Mouse (Mus musculus): ENCODE measurements around the gene Slco2a1. TPM values are rescaled to one million over a fixed set of nuclear protein-coding genes. Genes with fewer than 3 reads are reported as not detected.

Slco2a1 gene
- total and polyA plus RNA-seq, 3 experiments, result 0.14 TPM; not detected in 2

- TF ChIP-seq ZNF384 (IDR thresholded peaks at IDR 0.05; ENCODE audit: low read depth, low read length), result no peak
- no peak for TF ChIP-seq JUN (IDR thresholded peaks at IDR 0.05; ENCODE audit: insufficient read depth, low read depth, low read length)
- no peak for TF ChIP-seq GABPA (IDR thresholded peaks at IDR 0.05; ENCODE audit: insufficient replicate concordance, low read depth, low read length)
- no peak for TF ChIP-seq MAX (IDR thresholded peaks at IDR 0.05; ENCODE audit: low read length)
- no peaks in the 10 kb centered on the region for H3K36me3 ChIP-seq (replicated peaks in 1 of 2; ENCODE audit: control insufficient read depth in 1 of 2, insufficient read depth in 1 of 2, low read length in 1 of 2)
- H3K27me3 ChIP-seq (replicated peaks), result peaks cover 55% of the 10 kb centered on the region
- no peaks in the 10 kb centered on the region for H3K79me2 ChIP-seq (replicated peaks; ENCODE audit: control insufficient read depth, extremely low read depth, insufficient read depth, poor library complexity, severe bottlenecking)
- no peak overlapping the region for H3K27ac ChIP-seq (ENCODE audit: insufficient read depth, low read depth)
- no peak overlapping the region for H3K4me3 ChIP-seq (replicated peaks in 1 of 3; ENCODE audit: low read depth in 2 of 3, low read length in 2 of 3, poor library complexity in 1 of 3)
- DNase-seq (ENCODE audit: extremely low read depth), result no peak
- no peak overlapping the region for H3K4me2 ChIP-seq (ENCODE audit: insufficient read depth, low read depth, poor library complexity, severe bottlenecking)
- dilution Hi-C loops (cut with MboI; ENCODE audit: extremely low pct_ligation_motif_present, extremely low pct_unique_long_range_greater_than_20kb, low sequenced_read_pairs), result no loop called here
- H3K9me3 ChIP-seq (replicated peaks; ENCODE audit: low read length), result peaks cover 7% of the 10 kb centered on the region
- in situ Hi-C loops (cut with MboI; ENCODE audit: low pct_ligation_motif_present, low pct_unique_long_range_greater_than_20kb, low sequenced_read_pairs), result no loop called here
- H3K9ac ChIP-seq (ENCODE audit: insufficient read depth, low read depth), result no peak overlapping the region
- H3K4me1 ChIP-seq (ENCODE audit: control insufficient read depth in 1 of 2, insufficient read depth in 2 of 2), result no peaks in the 10 kb centered on the region
These were observed 89.7 kb downstream of the Slco2a1 start for GRCm38 (mm10) chr9:103078194-103078691.

GRCm38 (mm10) chr9:103080211-103080610, 91.7 kb downstream of the Slco2a1 start:
- Histone ChIP-seq H3K9ac (ENCODE audit: insufficient read depth, low read depth) (no peak overlapping the region), H3K36me3 (replicated peaks in 1 of 2; ENCODE audit: control insufficient read depth in 1 of 2, insufficient read depth in 1 of 2, low read length in 1 of 2) (no peaks in the 10 kb centered on the region), H3K4me1 (ENCODE audit: control insufficient read depth in 1 of 2, insufficient read depth in 2 of 2) (no peaks in the 10 kb centered on the region), H3K4me2 (ENCODE audit: insufficient read depth, low read depth, poor library complexity, severe bottlenecking) (no peak overlapping the region), H3K9me3 (replicated peaks; ENCODE audit: low read length) (peaks cover 7% of the 10 kb centered on the region), H3K79me2 (replicated peaks; ENCODE audit: control insufficient read depth, extremely low read depth, insufficient read depth, poor library complexity, severe bottlenecking) (no peaks in the 10 kb centered on the region), H3K27me3 (replicated peaks) (peaks cover 67% of the 10 kb centered on the region), H3K27ac (ENCODE audit: insufficient read depth, low read depth) (no peak overlapping the region), H3K4me3 (replicated peaks in 1 of 3; ENCODE audit: low read depth in 2 of 3, low read length in 2 of 3, poor library complexity in 1 of 3) (no peak overlapping the region)
- no peak for TF ChIP-seq TCF12 (IDR thresholded peaks at IDR 0.05; ENCODE audit: low read depth, low read length)
- TF ChIP-seq SMC3 (IDR thresholded peaks at IDR 0.05; ENCODE audit: low read depth, low read length), result no peak
- no peak for TF ChIP-seq BHLHE40 (IDR thresholded peaks at IDR 0.05; ENCODE audit: low read depth, low read length)
- TF ChIP-seq PAX5 (IDR thresholded peaks at IDR 0.05; ENCODE audit: low read length), result no peak
- no peak for TF ChIP-seq JUN (IDR thresholded peaks at IDR 0.05; ENCODE audit: insufficient read depth, low read depth, low read length)
- no peak for TF ChIP-seq E2F4 (IDR thresholded peaks at IDR 0.05; ENCODE audit: insufficient replicate concordance, low read depth, low read length)
- TF ChIP-seq JUND (conservative IDR thresholded peaks at IDR 0.05; ENCODE audit: low read depth, low read length), result no peak
- TF ChIP-seq MAZ (IDR thresholded peaks at IDR 0.05; ENCODE audit: low read depth, low read length), result no peak
- TF ChIP-seq MYC (IDR thresholded peaks at IDR 0.05; ENCODE audit: low read depth, low read length), result no peak
- TF ChIP-seq SIN3A (IDR thresholded peaks at IDR 0.05; ENCODE audit: low read length), result no peak
- no peak for TF ChIP-seq POLR2A (IDR thresholded peaks at IDR 0.05; ENCODE audit: low read depth, low read length)
- TF ChIP-seq KAT2A (IDR thresholded peaks at IDR 0.05; ENCODE audit: insufficient replicate concordance, low read length), result no peak
- TF ChIP-seq MAFK (IDR thresholded peaks at IDR 0.05; ENCODE audit: insufficient replicate concordance, low read length), result no peak
- no peak for TF ChIP-seq POLR2AphosphoS2 (IDR thresholded peaks at IDR 0.05; ENCODE audit: low read depth, low read length)
- TF ChIP-seq UBTF (IDR thresholded peaks at IDR 0.05; ENCODE audit: low read depth, low read length), result no peak
- in situ Hi-C loops (cut with MboI; ENCODE audit: low pct_ligation_motif_present, low pct_unique_long_range_greater_than_20kb, low sequenced_read_pairs) (no loop called here), dilution Hi-C loops (cut with MboI; ENCODE audit: extremely low pct_ligation_motif_present, extremely low pct_unique_long_range_greater_than_20kb, low sequenced_read_pairs) (no loop called here)
- no peak for DNase-seq (ENCODE audit: extremely low read depth)

Measured in CH12.LX (cell line).